Mouse (Mus musculus) gastrocnemius, adult 2 months (tissue): ENCODE data around the gene Stip1. TPM values are rescaled to one million over a fixed set of nuclear protein-coding genes. Genes with fewer than 3 reads are reported as not detected.

Experiments used
- DNase-seq: peaks from one replicate; pipeline ENCODE4 v3.0.0; 2022
- H3K27ac ChIP-seq: fragments of 200-600 bp; 2 replicates; pipeline ENCODE4 v1.8.1; 2022; ENCODE audit warnings: mild to moderate bottlenecking
- H3K4me3 ChIP-seq: fragments of 200-600 bp; 2 replicates; pipeline ENCODE4 v1.8.1; 2022; ENCODE audit warnings: mild to moderate bottlenecking, moderate library complexity
- CTCF ChIP-seq: fragments of 200-600 bp; IDR thresholded peaks from 2 replicates; pipeline ENCODE4 v1.8.1; 2022; ENCODE audit warnings: antibody characterized with exemption, mild to moderate bottlenecking, moderate library complexity
- intact Hi-C: fragments of 180-260 bp; cut with DNase I; formaldehyde crosslinking; loops from one replicate; pipeline ENCODE4 v1.15.1; 2025
- total RNA-seq, 2 experiments: library from RNA; stranded (reverse); gene quantifications; 2 replicates each; pipeline ENCODE4 v1.2.3; 2021

Stip1 gene
- total RNA-seq, 2 experiments from 2014 or later: 89.9 to 125 TPM

- intact Hi-C loops: no loop called here
- DNase-seq: peak; percentile 92
- no peak for TF ChIP-seq CTCF
- Histone ChIP-seq H3K27ac (peak within 1 kb of the TSS; percentile 100), H3K4me3 (peak within 1 kb of the TSS; percentile 95)
Measured at GRCm38 (mm10) chr19:6974211-6975205, 65.3 kb downstream of the Stip1 start, which contains the start of gene Ppp1r14b. TSS of gene Ppp1r14b (plus strand) at chr19:6974968.

DNA sequence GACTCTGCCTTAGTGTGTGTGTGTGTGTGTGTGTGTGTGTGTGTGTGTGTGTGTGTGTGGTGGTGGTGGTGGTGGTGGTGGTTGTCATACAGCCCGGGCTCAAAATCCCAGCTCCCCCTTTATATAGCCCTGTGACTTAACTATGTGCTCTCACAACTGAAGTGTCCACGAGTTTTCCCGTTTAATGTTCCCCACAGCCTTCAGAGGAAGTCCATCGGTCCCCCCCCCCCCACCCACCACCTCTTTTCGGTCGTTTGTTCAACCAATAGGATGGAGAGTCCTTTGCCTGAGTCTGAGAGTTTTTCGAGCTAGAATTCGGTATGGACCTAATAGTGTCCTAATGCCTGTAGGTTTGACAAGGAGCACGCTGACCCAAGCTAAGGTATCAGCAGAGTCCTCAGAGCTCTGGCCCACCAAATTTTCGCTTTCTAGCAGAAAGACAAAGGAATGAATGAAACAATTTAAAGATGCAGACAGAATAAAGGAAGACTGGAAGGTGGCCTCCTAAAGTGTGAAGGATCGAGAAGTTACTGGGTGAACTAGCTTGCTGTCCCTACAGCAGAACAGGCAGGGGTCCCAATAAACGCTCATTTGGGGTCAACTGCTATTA lies 66.1 kb downstream of the Stip1 start:
- intact Hi-C loops: no loop called here
- peak overlapping the region; percentile 100 for H3K27ac ChIP-seq
- TF ChIP-seq CTCF: no peak
- DNase-seq: no peak
- H3K4me3 ChIP-seq: peak overlapping the region; percentile 95

- no peak for DNase-seq
- intact Hi-C loops: no loop called here
- Histone ChIP-seq H3K27ac (no peak overlapping the region), H3K4me3 (no peak overlapping the region)
- no peak for TF ChIP-seq CTCF
Measured at GRCm38 (mm10) chr19:6972247-6972917, 67.4 kb downstream of the Stip1 start.

GRCm38 (mm10) chr19:6971644-6972043 lies 68.1 kb downstream of the Stip1 start:
- no peak for DNase-seq
- Histone ChIP-seq H3K27ac (0 out of 2 replicates have a peak overlapping the region, but pooled peaks have one; percentile 31), H3K4me3 (no peak overlapping the region)
- no peak for TF ChIP-seq CTCF
- intact Hi-C loops: no loop called here

Other genes with a start within 250 kb of the Stip1 start
- 1 to 10 TPM; 9.3 to 9.4 TPM for gene Rps6ka4, start 199.3 kb downstream of the Stip1 start, total RNA-seq
- gene Ccdc88b, start 181.8 kb downstream of the Stip1 start, total RNA-seq: under 1 TPM; 0.46 to 0.59 TPM
- 10 to 100 TPM; 32.7 to 41.3 TPM for gene Trmt112, start 130.3 kb downstream of the Stip1 start, total RNA-seq
- gene Prdx5, start 129.9 kb downstream of the Stip1 start, total RNA-seq: 100 to 1,000 TPM; 177 to 270 TPM
- 100 to 1,000 TPM in 1 of 2 experiments, 10 to 100 TPM in 1; 80.0 to 108 TPM for gene Esrra, start 118.2 kb downstream of the Stip1 start, total RNA-seq
- gene Catsperz, start 114.6 kb downstream of the Stip1 start, total RNA-seq: not detected
- not detected for gene Kcnk4, start 105.5 kb downstream of the Stip1 start, total RNA-seq
- 10 to 100 TPM; 10.8 to 14.4 TPM for gene Bad, start 98.1 kb downstream of the Stip1 start, total RNA-seq
- 10 to 100 TPM in 1 of 2 experiments, 1 to 10 TPM in 1; 8.2 to 13.8 TPM for gene Gpr137, start 97.5 kb downstream of the Stip1 start, total RNA-seq
- gene Ppp1r14b, start 65.0 kb downstream of the Stip1 start, total RNA-seq: 100 to 1,000 TPM; 121 to 127 TPM
- gene Plcb3, start 63.5 kb downstream of the Stip1 start, total RNA-seq: 10 to 100 TPM in 1 of 2 experiments, 1 to 10 TPM in 1; 9.1 to 11.0 TPM
- 10 to 100 TPM in 1 of 2 experiments, 1 to 10 TPM in 1; 7.9 to 11.2 TPM for gene Fkbp2, start 59.5 kb downstream of the Stip1 start, total RNA-seq
- gene Vegfb, start 52.3 kb downstream of the Stip1 start, total RNA-seq: 100 to 1,000 TPM; 142 to 219 TPM
- gene Dnajc4, start 47.4 kb downstream of the Stip1 start, total RNA-seq: 10 to 100 TPM; 35.3 to 37.6 TPM
- 10 to 100 TPM; 12.8 to 15.9 TPM for gene Nudt22, start 43.9 kb downstream of the Stip1 start, total RNA-seq
- gene Trpt1, start 43.8 kb downstream of the Stip1 start, total RNA-seq: 10 to 100 TPM; 22.5 to 26.1 TPM
- gene Fermt3, start 20.5 kb downstream of the Stip1 start, total RNA-seq: under 1 TPM; 0.71 to 0.86 TPM
- gene Macrod1, start 16.8 kb upstream of the Stip1 start, total RNA-seq: 100 to 1,000 TPM; 261 to 294 TPM
- gene Flrt1, start 65.8 kb upstream of the Stip1 start, total RNA-seq: under 1 TPM; 0.53 to 0.54 TPM
- gene Otub1, start 166.3 kb upstream of the Stip1 start, total RNA-seq: 10 to 100 TPM; 45.0 to 50.3 TPM
- 100 to 1,000 TPM in 1 of 2 experiments, 10 to 100 TPM in 1; 72.4 to 113 TPM for gene Cox8a, start 177.6 kb upstream of the Stip1 start, total RNA-seq
- 10 to 100 TPM in 1 of 2 experiments, 1 to 10 TPM in 1; 10.0 to 12.7 TPM for gene Naa40, start 201.2 kb upstream of the Stip1 start, total RNA-seq
- 1 to 10 TPM; 1.6 to 2.0 TPM for gene Rcor2, start 227.4 kb upstream of the Stip1 start, total RNA-seq